Mouse (Mus musculus): Measurements from ENCODE around the gene Pcdh9.

DNA sequence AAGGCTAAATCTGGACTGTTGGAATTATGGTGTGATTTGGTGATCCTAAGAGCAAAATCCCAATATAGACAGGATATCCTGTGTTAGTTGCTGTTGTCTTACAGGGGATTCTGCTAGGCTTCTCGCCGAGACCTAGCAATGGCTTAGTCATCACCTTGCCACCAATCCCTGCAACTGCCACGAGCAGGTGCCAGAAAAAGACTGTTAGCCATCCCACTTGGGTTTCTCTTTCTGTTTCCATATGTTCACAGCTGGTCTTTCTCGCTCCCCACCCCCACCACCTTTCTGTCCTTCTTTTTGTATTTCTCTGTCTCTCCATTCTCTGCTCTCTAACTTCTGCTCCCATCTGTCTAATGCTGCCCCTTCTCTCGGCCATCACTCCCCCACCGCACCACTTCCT is 831.7 kb downstream of the Pcdh9 start:
- TF ChIP-seq CTCF (IDR thresholded peaks at IDR 0.05; ENCODE audit: borderline replicate concordance, insufficient read depth, low read depth, low read length) (no peak), POLR2A (IDR thresholded peaks at IDR 0.05; ENCODE audit: borderline replicate concordance, insufficient read depth, low read length) (no peak)

All from cerebellum, adult 2 months (tissue).